Mouse (Mus musculus): ENCODE results near the gene Fam189a1.

- TF ChIP-seq CTCF (IDR thresholded peaks at IDR 0.05; ENCODE audit: borderline replicate concordance, insufficient read depth, low read depth, low read length) (peak; percentile 91), POLR2A (IDR thresholded peaks at IDR 0.05; ENCODE audit: borderline replicate concordance, insufficient read depth, low read length) (no peak)
Observed at GRCm38 (mm10) chr7:64729785-64730184, 426.6 kb downstream of the Fam189a1 start.
